Mouse (Mus musculus) midbrain, postnatal 0 days (tissue): ENCODE results near the gene Rbbp7. TPM values are rescaled to one million over a fixed set of nuclear protein-coding genes. Genes with fewer than 3 reads are reported as not detected.

Source experiments
- ATAC-seq: fragments of 200-750 bp; cut with Nextera tagmentation; 2 replicates; pipeline ENCODE4 v1.8.0; 2017; ENCODE audit warnings: moderate number of reproducible peaks, mild to moderate bottlenecking, moderate TSS enrichment, moderate library complexity; ENCODE audit not compliant: low FRiP score
- DNase-seq: peaks from one replicate; pipeline ENCODE4 v3.0.0-alpha.2; 2015; ENCODE audit warnings: low spot score
- H3K27ac ChIP-seq: fragments of 300-500 bp; sonication (generic); 2 replicates; pipeline ENCODE4 v1.5.1; 2014; ENCODE audit warnings: low read depth, mild to moderate bottlenecking, low read length, mixed read lengths
- H3K27me3 ChIP-seq: fragments of 300-500 bp; sonication (generic); 2 replicates; pipeline ENCODE4 v1.6.1; 2014; ENCODE audit warnings: low read length, control low read depth, mixed read lengths; ENCODE audit not compliant: insufficient read depth
- H3K36me3 ChIP-seq: fragments of 300-500 bp; sonication (generic); 2 replicates; pipeline ENCODE4 v1.6.1; 2014; ENCODE audit warnings: low read length, control low read depth, mixed read lengths; ENCODE audit not compliant: insufficient read depth
- H3K4me1 ChIP-seq: fragments of 300-500 bp; sonication (generic); 2 replicates; pipeline ENCODE4 v1.6.1; 2014; ENCODE audit warnings: mild to moderate bottlenecking, control low read depth, antibody characterized with exemption, low read length, mixed read lengths; ENCODE audit not compliant: insufficient read depth
- H3K4me2 ChIP-seq: fragments of 300-500 bp; sonication (generic); 2 replicates; pipeline ENCODE4 v1.6.1; 2014; ENCODE audit warnings: low read depth, mild to moderate bottlenecking, low read length, mixed read lengths; ENCODE audit not compliant: poor library complexity, severe bottlenecking
- H3K4me3 ChIP-seq: fragments of 300-500 bp; sonication (generic); 2 replicates; pipeline ENCODE4 v1.5.1; 2014; ENCODE audit warnings: low read depth, mild to moderate bottlenecking, low read length, moderate library complexity
- H3K9ac ChIP-seq: fragments of 300-500 bp; sonication (generic); replicated peaks from 2 replicates; pipeline ENCODE4 v1.6.1; 2014; ENCODE audit warnings: mild to moderate bottlenecking, low read length, moderate library complexity, mixed read lengths; ENCODE audit not compliant: poor library complexity, severe bottlenecking
- H3K9me3 ChIP-seq: fragments of 300-500 bp; sonication (generic); 2 replicates; pipeline ENCODE4 v1.6.1; 2016; ENCODE audit warnings: low read length, control low read depth
- CTCF ChIP-seq: IDR thresholded peaks from 2 replicates; pipeline ENCODE4 v1.5.1; 2016; ENCODE audit warnings: antibody characterized with exemption, mild to moderate bottlenecking
- WGBS: fragments of 180-500 bp; shearing (Covaris S2); extraction: QIAGEN DNeasy Blood & Tissue Kit; methylation state at CpG from one replicate; pipeline ENCODE4 v1.1.7; 2014; 5-methylcytosine and 5-hydroxymethylcytosine counted together
- polyA plus RNA-seq: library from polyadenylated mRNA; unstranded; fragments of >200 nt; fragmentation: Nextera tagmentation; extraction: Ambion mirVana; gene quantifications from 2 replicates; pipeline ENCODE4 v1.2.1, GENCODE M21; 2015
- total RNA-seq: library from RNA; depleted of rRNA; stranded (reverse); fragments of >200 nt; gene quantifications from 2 replicates; pipeline ENCODE4 v1.2.3, GENCODE M21; 2014

Rbbp7 gene
- total and polyA plus RNA-seq, 2 experiments from 2014 or later: 113 to 240 TPM

GRCm38 (mm10) chrX:162754314-162754713 is 5.9 kb upstream of the Rbbp7 start:
- ATAC-seq: no peak
- no peaks in the 10 kb centered on the region for H3K27me3 ChIP-seq
- no peaks in the 10 kb centered on the region for H3K9me3 ChIP-seq
- DNase-seq: no peak
- WGBS: 88% methylated on average over 4 of the region's 4 CpGs
- H3K4me1 ChIP-seq: no peaks in the 10 kb centered on the region
- H3K36me3 ChIP-seq: no peaks in the 10 kb centered on the region
- H3K27ac ChIP-seq: no peak overlapping the region
- H3K4me3 ChIP-seq: no peak overlapping the region
- H3K4me2 ChIP-seq: no peak overlapping the region
- no peak overlapping the region for H3K9ac ChIP-seq
- TF ChIP-seq CTCF: no peak

- no peak overlapping the region for H3K4me3 ChIP-seq
- no peak for DNase-seq
- H3K9me3 ChIP-seq: no peaks in the 10 kb centered on the region
- no peaks in the 10 kb centered on the region for H3K36me3 ChIP-seq
- no peak overlapping the region for H3K4me2 ChIP-seq
- ATAC-seq: no peak
- H3K27ac ChIP-seq: no peak overlapping the region
- H3K4me1 ChIP-seq: no peaks in the 10 kb centered on the region
- H3K9ac ChIP-seq: no peak overlapping the region
- no peaks in the 10 kb centered on the region for H3K27me3 ChIP-seq
- 39% methylated on average over 7 of the region's 7 CpGs for WGBS
- TF ChIP-seq CTCF: no peak
Measured at GRCm38 (mm10) chrX:162756058-162756457, 4.1 kb upstream of the Rbbp7 start.

- H3K27ac ChIP-seq: peak overlapping the region; percentile 83
- no peaks in the 10 kb centered on the region for H3K36me3 ChIP-seq
- no peak for TF ChIP-seq CTCF
- DNase-seq (peak; percentile 12), ATAC-seq (no peak)
- H3K9me3 ChIP-seq: no peaks in the 10 kb centered on the region
- 25% methylated on average over 31 of the region's 32 CpGs for WGBS
- H3K4me3 ChIP-seq: peak overlapping the region; percentile 60
- H3K4me1 ChIP-seq: no peaks in the 10 kb centered on the region
- peak overlapping the region; percentile 36 for H3K4me2 ChIP-seq
- peak overlapping the region; percentile 42; the same call in 1 of the 2 replicates for H3K9ac ChIP-seq
- H3K27me3 ChIP-seq: no peaks in the 10 kb centered on the region
Measured at GRCm38 (mm10) chrX:162759251-162760114, 719 bp upstream of the Rbbp7 start.

- Histone ChIP-seq H3K27ac (peak overlapping the region; percentile 80), H3K4me2 (peak overlapping the region; percentile 52), H3K27me3 (no peaks in the 10 kb centered on the region), H3K4me3 (peak overlapping the region; percentile 60), H3K36me3 (no peaks in the 10 kb centered on the region), H3K4me1 (no peaks in the 10 kb centered on the region), H3K9me3 (no peaks in the 10 kb centered on the region), H3K9ac (peak overlapping the region; percentile 56)
- ATAC-seq (peak; percentile 43), DNase-seq (peak; percentile 4)
- WGBS: 26% methylated on average over 38 of the region's 50 CpGs
- no peak for TF ChIP-seq CTCF
Measured at GRCm38 (mm10) chrX:162760958-162761515, 835 bp downstream of the Rbbp7 start.

GRCm38 (mm10) chrX:162761716-162762395 is 1.7 kb downstream of the Rbbp7 start:
- Histone ChIP-seq H3K4me3 (peak overlapping the region; percentile 60), H3K9ac (no peak overlapping the region), H3K4me2 (peak overlapping the region; percentile 52), H3K9me3 (no peaks in the 10 kb centered on the region), H3K4me1 (no peaks in the 10 kb centered on the region), H3K27ac (peak overlapping the region; percentile 80; the same call in 1 of the 2 replicates), H3K27me3 (no peaks in the 10 kb centered on the region), H3K36me3 (no peaks in the 10 kb centered on the region)
- WGBS: 39% methylated on average over 9 of the region's 9 CpGs
- peak; percentile 20; the same call in 1 of the 2 replicates for TF ChIP-seq CTCF
- DNase-seq: peak; percentile 15
- ATAC-seq: no peak
